Mouse (Mus musculus) MEL (cell line): Measurements from ENCODE around the gene Klf1. TPM values are rescaled to one million over a fixed set of nuclear protein-coding genes. Genes with fewer than 3 reads are reported as not detected.

ENCODE experiments used
- DNase-seq: peaks from one replicate; pipeline ENCODE4 v3.0.0; 2011; ENCODE audit warnings: low read depth, low spot score
- H3K27ac ChIP-seq: 2 replicates; pipeline ENCODE4 v1.5.1; 2012; ENCODE audit warnings: low read depth, mild to moderate bottlenecking, control low read depth, low read length, moderate library complexity; ENCODE audit not compliant: control insufficient read depth
- H3K27me3 ChIP-seq, 2 experiments: fragments of 150-350 bp in 1 of 2; sonication (generic) in 1 of 2; 2 replicates each; pipeline ENCODE4 v1.6.1; 2012; ENCODE audit warnings: low read length in 2 of 2, mild to moderate bottlenecking in 2 of 2, improper control_type of control experiment in 1 of 2, moderate library complexity in 1 of 2; ENCODE audit not compliant: insufficient read depth in 2 of 2, control insufficient read depth in 1 of 2
- H3K36me3 ChIP-seq, 2 experiments: 2 replicates each; pipeline ENCODE4 v1.6.1; 2012 to 2014; ENCODE audit warnings: low read length in 2 of 2, improper control_type of control experiment in 1 of 2, inconsistent platforms in 1 of 2, mild to moderate bottlenecking in 1 of 2; ENCODE audit not compliant: insufficient read depth in 2 of 2, control insufficient read depth in 1 of 2
- H3K4me1 ChIP-seq, 2 experiments: fragments of 150-350 bp in 1 of 2; sonication (generic) in 1 of 2; 2 replicates each; pipeline ENCODE4 v1.6.1; 2012; ENCODE audit warnings: low read length in 2 of 2, improper control_type of control experiment in 1 of 2, mild to moderate bottlenecking in 1 of 2; ENCODE audit not compliant: insufficient read depth in 2 of 2, control insufficient read depth in 1 of 2
- H3K4me3 ChIP-seq, 2 experiments: fragments of 150-350 bp in 1 of 2; sonication (generic) in 1 of 2; 2 replicates each; pipeline ENCODE4 v1.5.1; 2012; ENCODE audit warnings: low read depth in 2 of 2, low read length in 2 of 2, mild to moderate bottlenecking in 2 of 2, moderate library complexity in 2 of 2, control low read depth in 1 of 2, improper control_type of control experiment in 1 of 2; ENCODE audit not compliant: control insufficient read depth in 1 of 2, insufficient read depth in 1 of 2
- H3K79me2 ChIP-seq: 2 replicates; pipeline ENCODE4 v1.6.1; 2012; ENCODE audit warnings: mild to moderate bottlenecking, low read length, moderate library complexity; ENCODE audit not compliant: control insufficient read depth, poor library complexity, insufficient read depth
- H3K9ac ChIP-seq: 2 replicates; pipeline ENCODE4 v1.6.1; 2012; ENCODE audit warnings: low read depth, mild to moderate bottlenecking, control low read depth, low read length, moderate library complexity; ENCODE audit not compliant: control insufficient read depth, poor library complexity, severe bottlenecking
- H3K9me3 ChIP-seq: fragments of 150-350 bp; sonication (generic); replicated peaks from 2 replicates; pipeline ENCODE4 v1.6.1; 2012; ENCODE audit warnings: mild to moderate bottlenecking, low read length, improper control_type of control experiment, moderate library complexity; ENCODE audit not compliant: insufficient read depth
- E2F4 ChIP-seq: IDR thresholded peaks from 2 replicates; pipeline ENCODE4 v1.6.1; 2011; ENCODE audit warnings: low read depth, low read length, improper control_type of control experiment, borderline replicate concordance
- ETS1 ChIP-seq: IDR thresholded peaks from 2 replicates; pipeline ENCODE4 v1.6.1; 2012; ENCODE audit warnings: low read depth, mild to moderate bottlenecking, inconsistent platforms, low read length, improper control_type of control experiment, moderate library complexity
- GATA1 ChIP-seq: IDR thresholded peaks from 2 replicates; pipeline ENCODE4 v1.6.1; 2011; ENCODE audit warnings: low read depth, low read length, improper control_type of control experiment
- JUND ChIP-seq: IDR thresholded peaks from 2 replicates; pipeline ENCODE4 v1.6.1; 2011; ENCODE audit warnings: low read depth, mild to moderate bottlenecking, improper control_type of control experiment, low read length
- KAT2A ChIP-seq: conservative IDR thresholded peaks from 2 replicates; pipeline ENCODE4 v1.6.1; 2012; ENCODE audit warnings: low read depth, low read length, improper control_type of control experiment, inconsistent platforms
- MEF2A ChIP-seq: IDR thresholded peaks from 2 replicates; pipeline ENCODE4 v1.6.1; 2014; ENCODE audit warnings: low read depth, mild to moderate bottlenecking, inconsistent platforms, low read length, improper control_type of control experiment; ENCODE audit not compliant: poor library complexity, insufficient replicate concordance, severe bottlenecking; ENCODE audit errors: extremely low read depth
- MXI1 ChIP-seq: IDR thresholded peaks from 2 replicates; pipeline ENCODE4 v1.6.1; 2011; ENCODE audit warnings: mild to moderate bottlenecking, low read depth, low read length, improper control_type of control experiment
- NELFE ChIP-seq: IDR thresholded peaks from 2 replicates; pipeline ENCODE4 v1.6.1; 2011; ENCODE audit warnings: low read depth, low read length, improper control_type of control experiment
- NRF1 ChIP-seq: IDR thresholded peaks from 2 replicates; pipeline ENCODE4 v1.6.1; 2014; ENCODE audit warnings: low read depth, mild to moderate bottlenecking, inconsistent platforms, low read length, improper control_type of control experiment, moderate library complexity; ENCODE audit not compliant: poor library complexity, insufficient read depth, severe bottlenecking
- POLR2A ChIP-seq, 2 experiments: IDR thresholded peaks; 2 replicates each; pipeline ENCODE4 v1.6.1; 2011 to 2012; ENCODE audit warnings: low read length in 2 of 2, mild to moderate bottlenecking in 2 of 2, control low read depth in 1 of 2, improper control_type of control experiment in 1 of 2, low read depth in 1 of 2, moderate library complexity in 1 of 2; ENCODE audit not compliant: control insufficient read depth in 1 of 2, insufficient read depth in 1 of 2, poor library complexity in 1 of 2
- SIN3A ChIP-seq: IDR thresholded peaks from 2 replicates; pipeline ENCODE4 v1.6.1; 2012; ENCODE audit warnings: low read length, improper control_type of control experiment, inconsistent platforms
- TAL1 ChIP-seq: IDR thresholded peaks from 2 replicates; pipeline ENCODE4 v1.6.1; 2012; ENCODE audit warnings: mild to moderate bottlenecking, inconsistent platforms, low read length, moderate library complexity, mixed read lengths
- TBP ChIP-seq: IDR thresholded peaks from 2 replicates; pipeline ENCODE4 v1.8.0; 2011; ENCODE audit warnings: low read depth, low read length, improper control_type of control experiment
- USF1 ChIP-seq: IDR thresholded peaks from 2 replicates; pipeline ENCODE4 v1.6.1; 2014; ENCODE audit warnings: low read depth, mild to moderate bottlenecking, inconsistent platforms, low read length, improper control_type of control experiment, moderate library complexity
- ZNF384 ChIP-seq: IDR thresholded peaks from 2 replicates; pipeline ENCODE4 v1.6.1; 2012; ENCODE audit warnings: low read depth, mild to moderate bottlenecking, inconsistent platforms, low read length, improper control_type of control experiment
- polyA plus RNA-seq, 2 experiments: library from polyadenylated mRNA; stranded (reverse) in 1 of 2; unstranded in 1 of 2; fragments of >175 nt in 1 of 2; fragments of >200 nt in 1 of 2; gene quantifications; 2 replicates each; pipeline versions ENCODE4 v1.2.1 to v1.2.4; 2012; ENCODE audit warnings: low replicate concordance in 2 of 2, low read depth in 1 of 2; ENCODE audit not compliant: insufficient read length in 2 of 2, insufficient read depth in 1 of 2, missing spikeins in 1 of 2
- total RNA-seq: library from RNA; depleted of rRNA; stranded (reverse); fragments of 300-350 nt; gene quantifications from 2 replicates; pipeline ENCODE4 v1.2.3, GENCODE M21; 2012

Gene Klf1
- total and polyA plus RNA-seq, 3 experiments: 234 to 262 TPM; not detected in 1

DNA sequence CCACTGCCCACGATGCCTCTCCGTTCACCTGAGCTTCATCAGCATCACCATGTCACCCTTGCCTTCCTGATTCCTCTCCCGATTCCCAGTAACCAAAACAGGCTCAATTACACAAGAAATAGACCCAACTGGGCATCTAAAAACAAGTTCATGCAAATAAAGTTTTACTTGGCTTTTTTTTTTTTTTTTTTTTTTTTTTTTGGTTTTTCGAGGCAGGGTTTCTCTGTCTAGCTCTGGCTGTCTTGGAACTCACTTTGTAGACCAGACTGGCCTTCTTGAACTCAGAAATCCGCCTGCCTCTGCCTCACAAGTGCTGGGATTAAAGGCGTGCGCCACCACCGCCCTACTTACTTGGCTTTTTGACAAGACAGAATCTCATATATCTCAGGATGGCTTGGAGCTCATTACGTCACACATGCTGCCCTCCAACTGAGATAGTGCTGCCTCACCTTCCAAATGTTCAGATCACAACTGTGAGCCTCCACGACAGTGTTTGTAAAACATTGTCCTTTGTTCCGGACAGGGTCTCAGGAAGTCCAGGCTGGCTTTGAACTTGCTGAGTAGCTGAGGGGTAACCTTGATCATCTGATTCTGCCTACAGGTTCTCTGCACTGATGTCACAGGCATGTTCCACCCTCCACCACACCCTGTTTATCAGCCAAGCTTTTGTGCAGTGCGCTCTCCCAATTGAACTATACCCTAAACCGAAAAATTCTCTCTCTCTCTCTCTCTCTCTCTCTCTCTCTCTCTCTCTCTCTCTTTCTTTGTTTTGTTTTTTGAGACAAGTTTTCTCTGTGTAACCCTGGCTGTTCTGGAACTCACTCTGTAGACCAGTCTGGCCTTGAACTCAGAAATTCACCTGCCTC, 36.1 kb downstream of the Klf1 start:
- H3K79me2 ChIP-seq: no peaks in the 10 kb centered on the region
- H3K27me3 ChIP-seq: no peaks in the 10 kb centered on the region
- H3K9ac ChIP-seq: no peak overlapping the region
- no peak for TF ChIP-seq TAL1
- no peak for TF ChIP-seq MXI1
- TF ChIP-seq JUND: peak; percentile 87
- TF ChIP-seq ZNF384: peak; percentile 80
- TF ChIP-seq SIN3A: no peak; the same call in 1 of the 2 replicates
- 0 out of 2 replicates have a peak, but pooled peaks have one; percentile 16 for TF ChIP-seq GATA1
- H3K4me3 ChIP-seq: no peak overlapping the region
- DNase-seq: peak; percentile 72
- no peaks in the 10 kb centered on the region for H3K9me3 ChIP-seq
- H3K36me3 ChIP-seq: peaks cover 0 to 13% of the 10 kb centered on the region in 2 experiments; a peak in 2 of 4 replicates
- H3K4me1 ChIP-seq: peaks cover 0 to 26% of the 10 kb centered on the region in 2 experiments; a peak in 3 of 4 replicates
- no peak overlapping the region for H3K27ac ChIP-seq

GRCm38 (mm10) chr8:84943699-84944098, 42.0 kb downstream of the Klf1 start:
- H3K4me3 ChIP-seq: no peak overlapping the region
- TF ChIP-seq MEF2A (no peak), TBP (no peak), KAT2A (no peak), POLR2A (IDR thresholded peaks at IDR 0.05; ENCODE audit: control insufficient read depth in 1 of 2, insufficient read depth in 1 of 2, low read depth in 1 of 2, low read length in 2 of 2, poor library complexity in 1 of 2) (no peak), E2F4 (no peak), USF1 (no peak), ZNF384 (no peak), NELFE (no peak), NRF1 (no peak), ETS1 (no peak)
- TF ChIP-seq, all 39 proteins: peak for 0
- no peak overlapping the region for H3K9ac ChIP-seq
- H3K79me2 ChIP-seq: no peaks in the 10 kb centered on the region
- H3K27ac ChIP-seq: no peak overlapping the region
- no peaks in the 10 kb centered on the region; a peak in 1 of 4 replicates for H3K4me1 ChIP-seq
- H3K27me3 ChIP-seq: peaks cover 0 to 4% of the 10 kb centered on the region in 2 experiments
- DNase-seq: no peak
- no peaks in the 10 kb centered on the region for H3K36me3 ChIP-seq
- no peaks in the 10 kb centered on the region for H3K9me3 ChIP-seq
